Comparison of ENCODE assay signal across 1 mouse cellular context in the genomic region with DNA sequence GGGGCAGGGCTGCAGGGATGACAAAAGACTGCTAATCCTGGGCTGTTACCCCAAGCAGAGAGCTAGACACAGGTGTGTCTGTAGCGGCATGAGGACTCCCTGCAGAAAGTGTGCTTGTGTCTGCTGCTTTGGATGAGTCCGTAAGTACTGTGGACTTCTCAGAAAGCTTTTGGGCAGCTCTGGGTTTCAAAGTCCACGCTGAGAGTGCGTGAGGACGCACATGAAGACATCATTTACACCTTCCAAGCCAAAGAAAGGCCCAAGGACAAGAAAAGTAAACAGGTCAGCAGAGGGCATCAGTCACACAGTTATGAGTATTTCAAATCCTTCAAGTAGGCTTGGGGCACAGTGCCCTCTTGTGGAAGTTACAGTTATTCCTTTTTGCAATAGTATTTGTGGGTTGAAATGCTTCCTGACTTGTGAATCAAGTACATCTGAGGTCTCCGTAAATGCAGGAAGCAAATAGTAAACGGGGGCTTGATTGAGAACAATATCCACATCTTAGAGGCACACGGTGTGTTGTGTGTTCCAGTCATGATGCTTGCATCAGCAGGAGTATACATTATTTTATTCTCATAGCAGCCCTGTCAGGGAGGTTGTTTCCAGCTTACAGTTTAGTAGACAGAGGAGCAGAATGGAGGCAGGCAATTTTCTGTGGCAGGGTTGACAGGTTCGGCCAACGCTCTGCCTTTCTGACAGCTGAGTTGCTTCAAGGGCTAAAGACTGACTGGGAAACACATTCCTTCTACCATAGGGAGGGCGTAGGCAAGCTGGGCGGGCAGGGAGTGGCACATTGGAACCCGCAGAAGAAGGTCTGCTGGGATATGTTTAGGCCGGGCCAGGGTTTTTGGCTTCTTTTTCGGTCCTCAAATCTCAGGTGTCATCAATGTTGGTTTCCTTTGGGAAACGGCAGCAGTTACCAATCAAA.
A peak's percentile ranks its signal among the peaks of the same experiment; 100 is the strongest.
TF ChIP-seq lines count a peak whose summit lies in the region.

No protein-coding gene starts in this region.

TF ChIP-seq in CH12.LX, 34 proteins besides CTCF, POLR2A, EP300 and RAD21 (continued from another document):
- TF ChIP-seq RCOR1 (conservative IDR thresholded peaks at IDR 0.05; ENCODE audit: low read depth, low read length) (no peak), ZNF384 (IDR thresholded peaks at IDR 0.05; ENCODE audit: low read depth, low read length) (peak; percentile 47), ZKSCAN1 (IDR thresholded peaks at IDR 0.05; ENCODE audit: borderline replicate concordance, low read depth, low read length) (no peak), TCF12 (IDR thresholded peaks at IDR 0.05; ENCODE audit: low read depth, low read length) (0 out of 2 replicates have a peak, but pooled peaks have one; percentile 33), CHD2 (IDR thresholded peaks at IDR 0.05; ENCODE audit: low read length) (no peak), JUND (conservative IDR thresholded peaks at IDR 0.05; ENCODE audit: low read depth, low read length) (peak; percentile 58; the same call in 1 of the 2 replicates), MAX (IDR thresholded peaks at IDR 0.05; ENCODE audit: low read length) (no peak), CHD1 (IDR thresholded peaks at IDR 0.05; ENCODE audit: low read depth, low read length) (no peak), NRF1 (IDR thresholded peaks at IDR 0.05; ENCODE audit: low read depth, low read length) (no peak), USF1 (IDR thresholded peaks at IDR 0.05; ENCODE audit: low read depth, low read length) (no peak), E2F4 (IDR thresholded peaks at IDR 0.05; ENCODE audit: insufficient replicate concordance, low read depth, low read length) (no peak), ELF1 (IDR thresholded peaks at IDR 0.05; ENCODE audit: low read depth, low read length) (peak; percentile 48; the same call in 1 of the 2 replicates), UBTF (IDR thresholded peaks at IDR 0.05; ENCODE audit: low read depth, low read length) (no peak), KAT2A (IDR thresholded peaks at IDR 0.05; ENCODE audit: insufficient replicate concordance, low read length) (no peak), SMC3 (IDR thresholded peaks at IDR 0.05; ENCODE audit: low read depth, low read length) (peak; percentile 98)
